Mouse (Mus musculus): ENCODE measurements around the gene Slc22a7. TPM values are rescaled to one million over a fixed set of nuclear protein-coding genes. Genes with fewer than 3 reads are reported as not detected.

Slc22a7 gene
- polyA plus RNA-seq, 1 experiment from 2014 or later = not detected

- Histone ChIP-seq H3K27ac (replicated peaks; ENCODE audit: low read depth, low read length) (no peak overlapping the region), H3K27me3 (replicated peaks; ENCODE audit: control insufficient read depth, insufficient read depth, low read length) (no peaks in the 10 kb centered on the region), H3K36me3 (ENCODE audit: control insufficient read depth, insufficient read depth, low read length) (no peaks in the 10 kb centered on the region), H3K4me1 (ENCODE audit: control insufficient read depth, insufficient read depth, low read length) (peaks cover 7% of the 10 kb centered on the region; the same call in 1 of the 2 replicates), H3K4me3 (ENCODE audit: low read depth, low read length) (no peak overlapping the region), H3K4me2 (ENCODE audit: low read depth, low read length) (no peak overlapping the region), H3K9ac (ENCODE audit: low read depth, low read length) (no peak overlapping the region), H3K9me3 (ENCODE audit: control insufficient read depth, low read length) (no peaks in the 10 kb centered on the region)
- no peak for DNase-seq (ENCODE audit: low spot score)
- no peak for ATAC-seq (ENCODE audit: low read depth)
Measured at GRCm38 (mm10) chr17:46426496-46426895, 11.8 kb downstream of the Slc22a7 start.

GRCm38 (mm10) chr17:46419717-46420116 is 18.5 kb downstream of the Slc22a7 start:
- no peak for ATAC-seq (ENCODE audit: low read depth)
- no peak overlapping the region for H3K4me2 ChIP-seq (ENCODE audit: low read depth, low read length)
- H3K9me3 ChIP-seq (ENCODE audit: control insufficient read depth, low read length) = no peaks in the 10 kb centered on the region

GRCm38 (mm10) chr17:46418628-46419027 is 19.6 kb downstream of the Slc22a7 start:
- Histone ChIP-seq H3K9ac (ENCODE audit: low read depth, low read length) (no peak overlapping the region), H3K4me3 (ENCODE audit: low read depth, low read length) (no peak overlapping the region), H3K4me1 (ENCODE audit: control insufficient read depth, insufficient read depth, low read length) (no peaks in the 10 kb centered on the region), H3K36me3 (ENCODE audit: control insufficient read depth, insufficient read depth, low read length) (peaks cover 16% of the 10 kb centered on the region), H3K27me3 (replicated peaks; ENCODE audit: control insufficient read depth, insufficient read depth, low read length) (no peaks in the 10 kb centered on the region), H3K27ac (replicated peaks; ENCODE audit: low read depth, low read length) (no peak overlapping the region), H3K4me2 (ENCODE audit: low read depth, low read length) (no peak overlapping the region), H3K9me3 (ENCODE audit: control insufficient read depth, low read length) (no peaks in the 10 kb centered on the region)
- ATAC-seq (ENCODE audit: low read depth) (no peak), DNase-seq (ENCODE audit: low spot score) (no peak)
- WGBS = 69% methylated on average over 5 of the region's 5 CpGs

More at GRCm38 (mm10) chr17:46419717-46420116, 18.5 kb downstream of the Slc22a7 start:
- Histone ChIP-seq H3K27ac (replicated peaks; ENCODE audit: low read depth, low read length) (no peak overlapping the region), H3K9ac (ENCODE audit: low read depth, low read length) (no peak overlapping the region), H3K4me3 (ENCODE audit: low read depth, low read length) (no peak overlapping the region), H3K36me3 (ENCODE audit: control insufficient read depth, insufficient read depth, low read length) (0 out of 2 replicates have a peak, but pooled peaks cover 7% of the 10 kb centered on the region), H3K27me3 (replicated peaks; ENCODE audit: control insufficient read depth, insufficient read depth, low read length) (no peaks in the 10 kb centered on the region), H3K4me1 (ENCODE audit: control insufficient read depth, insufficient read depth, low read length) (no peaks in the 10 kb centered on the region)
- no peak for DNase-seq (ENCODE audit: low spot score)

- DNase-seq (ENCODE audit: low spot score) (no peak), ATAC-seq (ENCODE audit: low read depth) (no peak)
- Histone ChIP-seq H3K4me2 (ENCODE audit: low read depth, low read length) (no peak overlapping the region), H3K27me3 (replicated peaks; ENCODE audit: control insufficient read depth, insufficient read depth, low read length) (no peaks in the 10 kb centered on the region), H3K9me3 (ENCODE audit: control insufficient read depth, low read length) (no peaks in the 10 kb centered on the region), H3K4me1 (ENCODE audit: control insufficient read depth, insufficient read depth, low read length) (no peaks in the 10 kb centered on the region), H3K9ac (ENCODE audit: low read depth, low read length) (no peak overlapping the region), H3K27ac (replicated peaks; ENCODE audit: low read depth, low read length) (no peak overlapping the region), H3K36me3 (ENCODE audit: control insufficient read depth, insufficient read depth, low read length) (peaks cover 87% of the 10 kb centered on the region), H3K4me3 (ENCODE audit: low read depth, low read length) (no peak overlapping the region)
- WGBS = 36% methylated on average over 3 of the region's 3 CpGs
Measured at GRCm38 (mm10) chr17:46408478-46408877, 29.8 kb downstream of the Slc22a7 start.

GRCm38 (mm10) chr17:46394631-46395030 is 43.6 kb downstream of the Slc22a7 start:
- no peak overlapping the region for H3K27ac ChIP-seq (replicated peaks; ENCODE audit: low read depth, low read length)
- DNase-seq (ENCODE audit: low spot score) (no peak), ATAC-seq (ENCODE audit: low read depth) (no peak)
- peak overlapping the region; percentile 30; the same call in 1 of the 2 replicates for H3K9ac ChIP-seq (ENCODE audit: low read depth, low read length)
- no peaks in the 10 kb centered on the region for H3K27me3 ChIP-seq (replicated peaks; ENCODE audit: control insufficient read depth, insufficient read depth, low read length)
- H3K4me2 ChIP-seq (ENCODE audit: low read depth, low read length) = no peak overlapping the region
- H3K4me3 ChIP-seq (ENCODE audit: low read depth, low read length) = no peak overlapping the region
- H3K9me3 ChIP-seq (ENCODE audit: control insufficient read depth, low read length) = no peaks in the 10 kb centered on the region
- H3K36me3 ChIP-seq (ENCODE audit: control insufficient read depth, insufficient read depth, low read length) = peaks cover 60% of the 10 kb centered on the region
- no peaks in the 10 kb centered on the region for H3K4me1 ChIP-seq (ENCODE audit: control insufficient read depth, insufficient read depth, low read length)
- WGBS = 95% methylated on average over 1 of the region's 1 CpGs

GRCm38 (mm10) chr17:46393012-46393411 is 45.2 kb downstream of the Slc22a7 start:
- Histone ChIP-seq H3K27me3 (replicated peaks; ENCODE audit: control insufficient read depth, insufficient read depth, low read length) (no peaks in the 10 kb centered on the region), H3K36me3 (ENCODE audit: control insufficient read depth, insufficient read depth, low read length) (peaks cover 61% of the 10 kb centered on the region), H3K9me3 (ENCODE audit: control insufficient read depth, low read length) (no peaks in the 10 kb centered on the region), H3K4me3 (ENCODE audit: low read depth, low read length) (no peak overlapping the region), H3K27ac (replicated peaks; ENCODE audit: low read depth, low read length) (no peak overlapping the region), H3K4me2 (ENCODE audit: low read depth, low read length) (no peak overlapping the region), H3K4me1 (ENCODE audit: control insufficient read depth, insufficient read depth, low read length) (no peaks in the 10 kb centered on the region), H3K9ac (ENCODE audit: low read depth, low read length) (no peak overlapping the region)
- WGBS = 48% methylated on average over 2 of the region's 2 CpGs
- ATAC-seq (ENCODE audit: low read depth) (peak; percentile 57; the same call in 1 of the 2 replicates), DNase-seq (ENCODE audit: low spot score) (peak; percentile 72)

GRCm38 (mm10) chr17:46388200-46388599 is 50.1 kb downstream of the Slc22a7 start:
- H3K27ac ChIP-seq (replicated peaks; ENCODE audit: low read depth, low read length) = no peak overlapping the region
- peaks cover 36% of the 10 kb centered on the region for H3K36me3 ChIP-seq (ENCODE audit: control insufficient read depth, insufficient read depth, low read length)
- WGBS = 88% methylated on average over 3 of the region's 3 CpGs
- H3K4me3 ChIP-seq (ENCODE audit: low read depth, low read length) = no peak overlapping the region
- H3K9me3 ChIP-seq (ENCODE audit: control insufficient read depth, low read length) = no peaks in the 10 kb centered on the region
- H3K9ac ChIP-seq (ENCODE audit: low read depth, low read length) = no peak overlapping the region
- no peak for DNase-seq (ENCODE audit: low spot score)
- H3K4me1 ChIP-seq (ENCODE audit: control insufficient read depth, insufficient read depth, low read length) = peaks cover 13% of the 10 kb centered on the region
- ATAC-seq (ENCODE audit: low read depth) = no peak
- no peak overlapping the region for H3K4me2 ChIP-seq (ENCODE audit: low read depth, low read length)
- H3K27me3 ChIP-seq (replicated peaks; ENCODE audit: control insufficient read depth, insufficient read depth, low read length) = no peaks in the 10 kb centered on the region

- H3K9ac ChIP-seq (ENCODE audit: low read depth, low read length) = peak overlapping the region; percentile 97
- H3K4me1 ChIP-seq (ENCODE audit: control insufficient read depth, insufficient read depth, low read length) = peaks cover 13% of the 10 kb centered on the region
- H3K27me3 ChIP-seq (replicated peaks; ENCODE audit: control insufficient read depth, insufficient read depth, low read length) = no peaks in the 10 kb centered on the region
- peak; percentile 5 for ATAC-seq (ENCODE audit: low read depth)
- H3K9me3 ChIP-seq (ENCODE audit: control insufficient read depth, low read length) = no peaks in the 10 kb centered on the region
- WGBS = under 1% methylated on average over 35 of the region's 70 CpGs
- peaks cover 26% of the 10 kb centered on the region for H3K36me3 ChIP-seq (ENCODE audit: control insufficient read depth, insufficient read depth, low read length)
- peak; percentile 13 for DNase-seq (ENCODE audit: low spot score)
- peak overlapping the region; percentile 98 for H3K4me3 ChIP-seq (ENCODE audit: low read depth, low read length)
- H3K27ac ChIP-seq (replicated peaks; ENCODE audit: low read depth, low read length) = peak overlapping the region; percentile 87
- H3K4me2 ChIP-seq (ENCODE audit: low read depth, low read length) = peak overlapping the region; percentile 76
Measured at GRCm38 (mm10) chr17:46384061-46384801, 54.0 kb downstream of the Slc22a7 start.
